27 mouse cellular contexts compared by ENCODE assay signal in the genomic region with DNA sequence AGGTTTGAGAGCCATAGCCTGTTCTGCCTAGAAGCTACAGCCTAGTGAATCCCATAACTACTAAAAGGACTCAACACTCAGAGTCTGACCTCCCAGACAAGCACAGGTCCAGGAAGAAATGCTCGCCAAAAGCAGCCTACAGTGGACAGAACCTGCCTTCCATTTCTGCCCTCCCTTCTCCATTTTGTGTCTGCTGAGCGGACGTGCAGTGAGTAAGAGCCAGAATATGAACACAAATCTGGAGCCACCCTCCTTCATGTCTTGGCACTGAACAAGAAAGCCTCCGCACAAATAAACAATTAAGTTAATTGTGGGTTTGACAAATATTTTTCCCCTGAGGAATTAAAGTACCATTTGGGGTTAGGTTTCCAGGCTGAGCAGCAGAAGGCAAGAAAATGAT.
DNase-seq lines count a peak whose midpoint lies in the region; ATAC-seq and TF ChIP-seq lines count a peak whose summit lies in the region.
"Had no signal": no experiment of that assay in that cellular context is flagged by ENCODE, and none has a peak within 500 bp of the region (broad histone marks: within the 10 kb centered on the region; RNA-seq: fewer than 3 reads in every experiment).

No protein-coding gene starts in this region.

- no peak for DNase-seq in gastrocnemius, adult 2 months
- no peak for DNase-seq in gastrocnemius, postnatal 36 days
- DNase-seq in midbrain, embryonic 11.5 days (ENCODE audit: low spot score, missing footprints): peak; percentile 66
- no peak for DNase-seq in midbrain, postnatal 0 days (ENCODE audit: low spot score)
- DNase-seq in Muller cell, postnatal 12 days (ENCODE audit: inconsistent ontology term): peak; percentile 75
- DNase-seq in R1 (ENCODE audit: low read depth, low spot score): peak; percentile 9
- DNase-seq in embryo, embryonic 10 days (ENCODE audit: low spot score): no peak
- DNase-seq: adrenal gland, adult 8-10 months; adrenal gland, postnatal 25 days; B cell, adult 2 months; cerebellum, adult 2 months; cerebellum, adult 9-11 months; cerebellum, postnatal 25 days; embryo, embryonic 11 days; forebrain, postnatal 0 days; gastrocnemius, postnatal 25 days; heart, postnatal 10 days; heart, postnatal 36 days; kidney, adult 11 months had no signal

- H3K4me1 ChIP-seq in midbrain, embryonic 11.5 days (ENCODE audit: control insufficient read depth, insufficient read depth, low read length): no peaks in the 10 kb centered on the region
- peaks cover 2% of the 10 kb centered on the region; the same call in 1 of the 2 replicates for H3K4me1 ChIP-seq in midbrain, postnatal 0 days (ENCODE audit: insufficient read depth, low read length)

- no peak for TF ChIP-seq CTCF in gastrocnemius, adult 2 months (IDR thresholded peaks at IDR 0.05)
- no peak for TF ChIP-seq CTCF in midbrain, postnatal 0 days (IDR thresholded peaks at IDR 0.05)

- H3K27me3 ChIP-seq in midbrain, embryonic 11.5 days (ENCODE audit: control insufficient read depth, insufficient read depth, low read length): no peaks in the 10 kb centered on the region
- no peaks in the 10 kb centered on the region for H3K27me3 ChIP-seq in midbrain, postnatal 0 days (ENCODE audit: insufficient read depth, low read length)
- H3K27me3 ChIP-seq: heart, embryonic 12.5 days; heart, embryonic 15.5 days; hindbrain, embryonic 13.5 days; intestine, embryonic 15.5 days had no signal

- H3K36me3 ChIP-seq in midbrain, embryonic 11.5 days (ENCODE audit: control insufficient read depth, insufficient read depth, low read length): no peaks in the 10 kb centered on the region
- no peaks in the 10 kb centered on the region for H3K36me3 ChIP-seq in midbrain, postnatal 0 days (ENCODE audit: insufficient read depth, low read length)
- H3K36me3 ChIP-seq: heart, embryonic 12.5 days; heart, embryonic 15.5 days; hindbrain, embryonic 10.5 days; hindbrain, embryonic 13.5 days; intestine, embryonic 15.5 days had no signal

- H3K9me3 ChIP-seq in midbrain, embryonic 11.5 days (ENCODE audit: control insufficient read depth, low read length): no peaks in the 10 kb centered on the region
- H3K9me3 ChIP-seq in midbrain, postnatal 0 days (ENCODE audit: low read length): no peaks in the 10 kb centered on the region
- H3K9me3 ChIP-seq: heart, embryonic 12.5 days; heart, embryonic 15.5 days; hindbrain, embryonic 10.5 days; hindbrain, embryonic 13.5 days; intestine, embryonic 15.5 days had no signal

- intact Hi-C loops in gastrocnemius, adult 2 months (cut with DNase I): no loop called here
- intact Hi-C loops in gastrocnemius, postnatal 36 days (cut with DNase I): no loop called here

- H3K9ac ChIP-seq in midbrain, embryonic 11.5 days (ENCODE audit: low read length): no peak overlapping the region
- no peak overlapping the region for H3K9ac ChIP-seq in midbrain, postnatal 0 days (replicated peaks; ENCODE audit: low read length, poor library complexity, severe bottlenecking)
- H3K9ac ChIP-seq: forebrain, postnatal 0 days; heart, embryonic 12.5 days; heart, embryonic 15.5 days; hindbrain, embryonic 13.5 days; intestine, embryonic 15.5 days had no signal

- H3K4me3 ChIP-seq in gastrocnemius, adult 2 months: no peak overlapping the region
- no peak overlapping the region for H3K4me3 ChIP-seq in midbrain, embryonic 11.5 days (ENCODE audit: low read depth, low read length)
- no peak overlapping the region for H3K4me3 ChIP-seq in midbrain, postnatal 0 days (ENCODE audit: low read depth, low read length)
- H3K4me3 ChIP-seq: heart, embryonic 12.5 days; heart, embryonic 15.5 days; hindbrain, embryonic 10.5 days; hindbrain, embryonic 13.5 days; intestine, embryonic 15.5 days had no signal

- 92% methylated on average over 4 of the region's 4 CpGs for WGBS in midbrain, embryonic 11.5 days
- WGBS in midbrain, postnatal 0 days: 81% methylated on average over 4 of the region's 4 CpGs

- H3K4me2 ChIP-seq in midbrain, embryonic 11.5 days: no peak overlapping the region
- no peak overlapping the region for H3K4me2 ChIP-seq in midbrain, postnatal 0 days (ENCODE audit: low read depth, low read length, poor library complexity, severe bottlenecking)
- H3K4me2 ChIP-seq: heart, embryonic 12.5 days; heart, embryonic 15.5 days; hindbrain, embryonic 13.5 days; intestine, embryonic 15.5 days had no signal

- no peak for ATAC-seq in midbrain, embryonic 11.5 days (ENCODE audit: low FRiP score)
- no peak for ATAC-seq in midbrain, postnatal 0 days (ENCODE audit: low FRiP score)
- ATAC-seq: activated CD4-positive, CD25-positive, alpha-beta regulatory T cell, adult 4 months; forebrain, embryonic 14.5 days; forebrain, postnatal 0 days; hindbrain, embryonic 16.5 days; intestine, embryonic 15.5 days had no signal

- 0 out of 2 replicates have a peak overlapping the region, but pooled peaks have one; percentile 38 for H3K27ac ChIP-seq in gastrocnemius, adult 2 months
- H3K27ac ChIP-seq in midbrain, embryonic 11.5 days (ENCODE audit: low read depth, low read length): no peak overlapping the region
- H3K27ac ChIP-seq in midbrain, postnatal 0 days (ENCODE audit: low read depth, low read length): no peak overlapping the region
- H3K27ac ChIP-seq: heart, embryonic 15.5 days; hindbrain, embryonic 10.5 days; hindbrain, embryonic 13.5 days; intestine, embryonic 15.5 days had no signal

Comparison
In these comparisons a context has a peak if more than half of its experiments do, and no peak if none do; other contexts are left out.
1. DNase-seq: peak in midbrain, embryonic 11.5 days (single experiment), Muller cell, postnatal 12 days (single experiment) and R1 (single experiment); none in gastrocnemius, adult 2 months (single experiment), gastrocnemius, postnatal 36 days (0 of 2), midbrain, postnatal 0 days (single experiment) and embryo, embryonic 10 days (single experiment).